Mouse (Mus musculus) embryonic fibroblast, embryonic 13.5 days (primary cell): ENCODE measurements at regions not wholly inside any gene's neighbourhood (a gene's known extent, or its start where the extent isn't known, plus 50 kb on each side); places are given as distances from the start of the nearest gene placed in this dataset.

Source experiments
- H3K27ac ChIP-seq: 2 replicates; pipeline ENCODE4 v1.5.1; 2012; ENCODE audit warnings: low read length, control low read depth, inconsistent platforms; ENCODE audit not compliant: insufficient read depth
- H3K4me1 ChIP-seq: 2 replicates; pipeline ENCODE4 v1.6.1; 2011; ENCODE audit warnings: low read length; ENCODE audit not compliant: control insufficient read depth, insufficient read depth
- H3K4me3 ChIP-seq: 2 replicates; pipeline ENCODE4 v1.5.1; 2011; ENCODE audit warnings: mild to moderate bottlenecking, control low read depth, low read length; ENCODE audit not compliant: insufficient read depth
- CTCF ChIP-seq: IDR thresholded peaks from 2 replicates; pipeline ENCODE4 v1.5.1; 2011; ENCODE audit warnings: mild to moderate bottlenecking, control low read depth, low read length, moderate library complexity, borderline replicate concordance; ENCODE audit not compliant: insufficient read depth
- POLR2A ChIP-seq: IDR thresholded peaks from 2 replicates; pipeline ENCODE4 v1.6.1; 2011; ENCODE audit warnings: low read depth, mild to moderate bottlenecking, control low read depth, low read length, moderate library complexity

DNA sequence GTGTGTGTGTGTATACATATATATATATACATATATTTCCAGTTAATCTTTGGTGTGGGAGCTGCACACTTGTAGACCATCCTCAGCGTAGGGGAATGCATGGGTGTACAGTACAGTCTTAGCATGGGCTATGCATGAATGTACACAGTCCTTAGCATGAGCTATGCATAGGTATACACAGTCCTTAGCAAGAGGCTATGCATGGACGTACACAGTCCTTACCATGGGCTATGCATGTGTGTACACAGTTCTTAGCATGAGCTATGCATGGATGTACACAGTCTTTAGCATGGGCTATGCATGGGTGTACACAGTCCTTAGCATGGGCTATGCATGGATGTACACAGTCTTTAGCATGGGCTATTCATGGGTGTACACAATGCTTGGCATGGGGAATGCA is 70.5 kb downstream of the Rchy1 start:
- Histone ChIP-seq H3K4me3 (no peak overlapping the region), H3K4me1 (no peaks in the 10 kb centered on the region), H3K27ac (no peak overlapping the region)
- TF ChIP-seq POLR2A (no peak), CTCF (no peak)

DNA sequence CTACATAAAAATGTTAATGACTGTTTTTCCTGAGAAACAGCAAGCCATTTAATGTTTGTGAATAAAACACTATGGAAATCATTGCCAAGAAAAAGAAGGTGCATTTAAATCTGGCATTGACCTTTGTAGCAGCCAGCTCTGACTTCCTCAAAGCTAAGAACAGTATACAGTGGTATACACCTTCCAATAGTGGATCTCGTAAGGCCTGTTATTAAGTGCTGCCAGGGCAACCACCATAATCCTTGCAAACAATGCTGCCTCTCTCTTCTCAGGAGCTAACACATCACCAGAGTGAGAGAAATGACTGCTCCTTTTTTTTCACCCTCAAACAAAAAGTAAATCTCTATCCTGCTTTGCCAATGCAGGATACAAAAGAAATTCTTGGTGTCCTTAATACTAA is 81.1 kb downstream of the Rchy1 start:
- no peak for TF ChIP-seq CTCF
- no peak for TF ChIP-seq POLR2A
- Histone ChIP-seq H3K4me3 (no peak overlapping the region), H3K4me1 (no peaks in the 10 kb centered on the region), H3K27ac (no peak overlapping the region)

DNA sequence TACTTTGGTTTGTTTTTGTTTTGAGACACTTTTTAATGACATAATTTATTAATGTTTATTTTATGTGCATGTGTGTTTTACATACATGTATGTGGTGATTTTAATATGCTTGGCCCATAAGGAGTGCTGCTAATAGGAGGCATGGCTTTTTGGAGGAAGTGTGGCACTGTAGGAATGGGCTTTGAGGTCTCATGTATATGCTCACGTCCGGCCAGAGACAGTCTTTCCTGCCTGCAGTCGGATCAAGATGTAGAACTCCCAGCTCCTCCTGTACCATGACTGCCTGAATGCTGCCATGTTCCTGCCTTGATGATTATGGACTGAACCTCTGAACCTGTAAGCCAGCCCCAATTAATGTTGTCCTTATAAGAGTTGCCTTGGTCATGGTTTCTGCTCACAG is 82.6 kb downstream of the Rchy1 start:
- no peak for TF ChIP-seq POLR2A
- no peak for TF ChIP-seq CTCF
- Histone ChIP-seq H3K4me3 (no peak overlapping the region), H3K27ac (no peak overlapping the region), H3K4me1 (no peaks in the 10 kb centered on the region)

DNA sequence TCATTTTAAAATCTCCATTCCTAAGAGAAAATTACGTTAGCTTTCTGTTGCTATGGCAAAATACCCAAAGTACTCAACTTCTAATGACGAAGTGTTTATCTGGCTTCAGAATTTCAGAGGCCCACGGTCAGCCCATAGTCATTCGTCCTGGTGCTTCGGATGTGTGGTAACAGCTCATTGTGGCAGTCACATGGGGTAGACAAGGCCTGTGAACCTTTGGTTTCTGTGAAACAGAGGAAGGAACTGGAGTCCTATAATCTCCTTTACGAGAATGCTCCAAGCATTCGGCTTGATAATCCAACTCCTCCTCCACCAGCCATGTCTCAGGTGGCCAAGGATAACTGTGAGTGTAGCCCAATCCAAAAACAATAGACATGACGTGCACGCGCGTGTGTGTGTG is 84.2 kb downstream of the Rchy1 start:
- Histone ChIP-seq H3K27ac (no peak overlapping the region), H3K4me1 (no peaks in the 10 kb centered on the region), H3K4me3 (no peak overlapping the region)
- TF ChIP-seq CTCF (no peak), POLR2A (no peak)

DNA sequence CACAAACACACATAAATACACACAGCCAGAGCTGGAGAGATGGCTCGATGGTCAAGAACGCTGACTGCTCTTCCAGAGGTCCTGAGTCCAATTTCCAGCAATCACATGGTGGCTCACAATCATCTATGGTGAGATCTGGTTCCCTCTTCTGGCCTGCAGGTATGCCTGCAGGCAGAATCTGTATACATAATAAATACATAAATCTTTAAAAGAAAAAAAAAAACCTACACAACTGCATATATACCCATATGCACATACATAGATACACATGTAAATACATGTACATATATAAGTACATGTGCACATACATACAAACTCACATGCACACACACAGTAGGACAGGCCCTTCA is 86.2 kb downstream of the Rchy1 start:
- Histone ChIP-seq H3K4me1 (no peaks in the 10 kb centered on the region), H3K4me3 (no peak overlapping the region), H3K27ac (no peak overlapping the region)
- TF ChIP-seq POLR2A: no peak
- no peak for TF ChIP-seq CTCF

DNA sequence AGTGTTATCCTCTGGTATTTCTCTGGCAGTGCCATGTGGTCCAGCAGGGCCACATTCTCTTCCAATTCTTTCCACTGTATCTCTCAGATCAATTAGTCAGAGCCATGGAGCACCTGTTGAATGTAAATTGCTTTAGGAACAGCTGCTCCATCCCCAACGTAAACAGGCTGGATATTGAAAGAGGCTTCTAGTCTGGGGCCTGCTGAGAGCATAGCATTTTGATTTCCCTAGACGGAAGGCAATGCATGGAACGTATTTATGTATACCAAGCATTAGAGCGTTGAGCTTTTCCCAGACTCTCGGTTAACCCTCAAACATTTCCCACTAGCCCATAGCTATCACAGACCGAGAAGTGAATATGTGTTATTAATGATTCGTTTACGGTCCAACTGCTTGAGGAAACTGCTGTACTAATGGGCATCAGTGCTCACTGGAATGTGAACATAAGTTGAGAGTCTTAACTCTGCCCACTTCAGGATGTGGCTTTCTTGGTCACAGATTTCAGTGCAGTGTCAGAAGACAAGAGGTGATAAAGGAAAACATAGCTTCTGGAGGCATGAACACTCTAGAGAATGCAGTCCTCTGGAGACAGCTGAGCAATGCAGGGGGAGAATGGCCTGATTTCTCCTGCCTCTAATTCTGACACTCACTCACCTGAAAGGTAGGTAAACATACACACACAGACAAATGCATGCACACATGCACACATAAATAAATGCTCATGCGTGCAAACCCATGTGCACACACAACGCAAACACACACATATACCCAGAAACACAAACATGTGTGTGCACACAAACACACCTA is 86.8 kb downstream of the Rchy1 start:
- TF ChIP-seq CTCF: no peak
- Histone ChIP-seq H3K27ac (no peak overlapping the region), H3K4me1 (no peaks in the 10 kb centered on the region), H3K4me3 (no peak overlapping the region)

DNA sequence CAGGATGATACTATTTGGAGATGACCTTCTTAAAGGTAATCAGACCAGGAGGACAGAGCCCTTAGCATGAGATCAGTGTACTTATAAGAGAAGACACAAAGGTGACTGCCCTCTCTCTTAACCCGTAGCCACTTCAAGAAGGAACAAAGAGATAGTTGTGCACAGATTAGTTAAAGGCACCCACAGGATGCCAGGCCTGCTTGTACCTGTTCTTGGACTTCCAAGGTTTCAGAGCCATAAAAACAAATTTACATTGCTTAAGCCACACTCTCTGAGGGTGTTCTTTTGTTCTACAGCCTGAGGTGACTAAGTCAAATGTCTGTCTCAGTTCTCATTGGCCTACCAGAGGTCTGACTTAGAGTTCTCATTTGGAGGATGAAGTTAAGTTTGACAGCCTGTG is 90.1 kb downstream of the Rchy1 start:
- H3K4me3 ChIP-seq: no peak overlapping the region
- no peaks in the 10 kb centered on the region for H3K4me1 ChIP-seq
- TF ChIP-seq POLR2A (no peak), CTCF (no peak)
- H3K27ac ChIP-seq: no peak overlapping the region

DNA sequence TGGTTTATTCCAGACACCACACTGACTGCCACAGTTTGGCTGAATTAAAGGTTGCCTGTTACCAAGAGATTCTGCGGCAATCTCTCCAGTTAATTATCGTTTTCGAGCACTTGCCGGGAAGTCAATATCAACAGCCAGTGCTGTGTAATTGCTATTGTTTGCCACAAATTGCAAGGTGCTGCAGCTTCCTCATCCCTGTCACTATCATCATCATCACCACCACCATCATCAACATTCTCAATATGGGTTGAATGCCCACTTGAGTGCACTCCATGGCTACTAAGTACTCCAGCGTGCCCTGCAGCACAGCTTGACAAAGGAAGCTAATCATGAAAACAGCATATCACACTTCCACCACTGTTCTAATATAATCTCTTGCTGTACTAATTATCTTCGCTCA is 93.1 kb downstream of the Rchy1 start:
- TF ChIP-seq CTCF (no peak), POLR2A (no peak)
- Histone ChIP-seq H3K4me1 (no peaks in the 10 kb centered on the region), H3K4me3 (no peak overlapping the region), H3K27ac (no peak overlapping the region)

DNA sequence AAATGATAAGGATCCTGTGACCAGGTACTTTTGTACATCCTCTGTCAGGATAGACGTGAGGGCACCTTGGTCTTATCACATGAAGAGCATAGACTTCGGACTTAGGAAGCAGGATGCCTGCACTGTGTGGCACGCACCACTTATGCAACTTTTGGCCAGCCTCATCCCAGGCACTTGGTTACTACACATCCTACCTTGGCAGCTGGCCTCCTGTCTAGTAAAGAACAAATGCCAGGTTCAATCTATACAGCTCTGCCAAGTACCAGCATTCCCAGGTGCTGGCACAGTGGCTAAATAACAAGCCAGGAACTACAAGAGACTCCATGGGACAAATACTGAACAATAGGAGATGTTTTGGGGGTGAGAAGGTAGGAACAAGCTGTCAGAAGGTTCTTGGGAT is 96.7 kb downstream of the Rchy1 start:
- Histone ChIP-seq H3K4me3 (no peak overlapping the region), H3K27ac (no peak overlapping the region), H3K4me1 (no peaks in the 10 kb centered on the region)
- no peak for TF ChIP-seq POLR2A
- TF ChIP-seq CTCF: no peak

DNA sequence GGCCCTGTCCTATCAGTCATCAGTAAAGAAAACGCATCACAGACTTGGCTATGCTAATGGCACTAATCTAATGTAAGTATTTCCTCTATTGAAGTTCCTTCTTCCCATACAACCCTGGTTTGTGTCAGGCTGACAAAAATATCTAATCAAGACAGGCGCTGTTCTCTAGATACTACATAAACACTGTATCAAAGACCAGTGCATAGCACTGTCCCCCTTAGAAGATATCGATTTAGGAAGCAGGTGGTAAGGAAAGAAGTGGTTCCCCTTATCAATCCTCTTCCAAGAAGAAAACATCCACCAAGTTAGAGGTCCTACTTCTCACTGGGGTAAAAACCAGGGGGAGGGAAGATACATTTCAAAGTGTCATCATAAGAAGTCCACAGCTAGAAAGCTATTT is 97.5 kb downstream of the Rchy1 start:
- Histone ChIP-seq H3K4me1 (no peaks in the 10 kb centered on the region), H3K4me3 (no peak overlapping the region), H3K27ac (no peak overlapping the region)
- TF ChIP-seq POLR2A: no peak
- no peak for TF ChIP-seq CTCF

DNA sequence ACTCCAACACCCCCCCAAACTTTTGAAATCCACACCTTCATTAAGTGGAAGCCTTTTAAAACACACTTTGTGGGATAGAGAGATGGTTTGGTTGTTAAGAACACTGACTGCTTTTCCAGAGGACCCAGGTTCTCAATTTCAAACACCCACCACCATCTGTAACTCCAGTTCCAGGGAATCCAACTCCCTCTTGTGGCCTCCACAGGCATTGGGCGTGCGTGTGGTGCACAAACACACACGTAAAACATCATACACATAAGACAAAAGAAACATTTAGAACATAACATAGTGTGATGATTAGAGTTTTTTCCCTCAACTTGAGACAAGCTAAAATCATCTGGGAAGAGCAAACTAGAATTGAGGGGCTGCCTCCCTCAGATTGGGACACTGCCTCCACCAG is 100.0 kb downstream of the Rchy1 start:
- TF ChIP-seq CTCF (no peak), POLR2A (no peak)
- Histone ChIP-seq H3K4me1 (no peaks in the 10 kb centered on the region), H3K4me3 (no peak overlapping the region), H3K27ac (no peak overlapping the region)
